Mouse (Mus musculus): Measurements from ENCODE around the gene Gm29582.
"Not testable (repeated sequence)": the region's sequence is repeated elsewhere in the genome, so short reads cannot be mapped to it uniquely, and the experiment has no call there.

Gm29582 gene

GRCm38 (mm10) chrY:30738461-30738860, at the start of gene Gm29582:
TSS of gene Gm29582 (minus strand) at chrY:30738561.
- in situ Hi-C loops (cut with MboI, MseI), result not testable (repeated sequence)

Measured in regulatory T cell (primary cell).